Mouse (Mus musculus) embryonic fibroblast, embryonic 13.5 days (primary cell): Measurements from ENCODE around the gene Poc1b.

ENCODE experiments used
- CTCF ChIP-seq: IDR thresholded peaks from 2 replicates; pipeline ENCODE4 v1.5.1; 2011; ENCODE audit warnings: mild to moderate bottlenecking, control low read depth, low read length, moderate library complexity, borderline replicate concordance; ENCODE audit not compliant: insufficient read depth
- POLR2A ChIP-seq: IDR thresholded peaks from 2 replicates; pipeline ENCODE4 v1.6.1; 2011; ENCODE audit warnings: low read depth, mild to moderate bottlenecking, control low read depth, low read length, moderate library complexity

DNA sequence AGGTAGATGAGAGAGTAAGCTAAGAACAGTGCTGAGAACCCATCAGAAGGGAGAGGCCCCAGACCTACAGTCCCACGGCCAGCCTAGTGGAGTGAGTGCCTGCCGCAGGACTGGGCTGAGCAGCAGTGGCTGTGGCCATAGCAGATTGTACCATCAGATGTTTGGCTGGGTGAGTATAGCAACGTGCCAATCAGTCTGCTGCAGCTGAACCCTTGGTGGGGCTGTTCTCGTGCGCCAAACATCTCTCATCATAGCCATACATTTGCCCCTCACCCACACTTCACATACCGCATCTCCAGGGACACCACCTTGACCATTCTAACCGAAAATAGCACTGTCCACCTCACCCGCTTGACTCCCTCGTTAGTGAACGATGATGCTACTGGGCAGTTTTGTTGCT is 45.4 kb upstream of the Poc1b start:
- TF ChIP-seq CTCF: no peak
- TF ChIP-seq POLR2A: no peak
